Mouse (Mus musculus) brown adipose tissue, adult 24 weeks (tissue): Measurements from ENCODE around the gene Ttn. TPM values are rescaled to one million over a fixed set of nuclear protein-coding genes. Genes with fewer than 3 reads are reported as not detected.
"Not testable (repeated sequence)": the region's sequence is repeated elsewhere in the genome, so short reads cannot be mapped to it uniquely, and the experiment has no call there.

Source experiments
- H3K27ac ChIP-seq: fragments of 200-500 bp; replicated peaks from 2 replicates; pipeline ENCODE4 v1.5.1; 2012; ENCODE audit warnings: low read depth, mild to moderate bottlenecking, low read length
- H3K4me1 ChIP-seq: fragments of 200-500 bp; 2 replicates; pipeline ENCODE4 v1.6.1; 2012; ENCODE audit warnings: low read length, mixed read lengths; ENCODE audit not compliant: control insufficient read depth, insufficient read depth, insufficient read length
- H3K4me3 ChIP-seq: fragments of 200-500 bp; 2 replicates; pipeline ENCODE4 v1.5.1; 2012; ENCODE audit warnings: low read depth, mild to moderate bottlenecking, low read length, moderate library complexity; ENCODE audit not compliant: insufficient read depth
- polyA plus RNA-seq: library from polyadenylated mRNA; stranded (reverse); fragments of >200 nt; gene quantifications from 2 replicates; pipeline ENCODE4 v1.2.4, GENCODE M21; 2012; ENCODE audit not compliant: missing spikeins, insufficient read depth, insufficient read length

Ttn gene
- polyA plus RNA-seq, result 12.9 and 35.4 TPM in 2 replicates

DNA sequence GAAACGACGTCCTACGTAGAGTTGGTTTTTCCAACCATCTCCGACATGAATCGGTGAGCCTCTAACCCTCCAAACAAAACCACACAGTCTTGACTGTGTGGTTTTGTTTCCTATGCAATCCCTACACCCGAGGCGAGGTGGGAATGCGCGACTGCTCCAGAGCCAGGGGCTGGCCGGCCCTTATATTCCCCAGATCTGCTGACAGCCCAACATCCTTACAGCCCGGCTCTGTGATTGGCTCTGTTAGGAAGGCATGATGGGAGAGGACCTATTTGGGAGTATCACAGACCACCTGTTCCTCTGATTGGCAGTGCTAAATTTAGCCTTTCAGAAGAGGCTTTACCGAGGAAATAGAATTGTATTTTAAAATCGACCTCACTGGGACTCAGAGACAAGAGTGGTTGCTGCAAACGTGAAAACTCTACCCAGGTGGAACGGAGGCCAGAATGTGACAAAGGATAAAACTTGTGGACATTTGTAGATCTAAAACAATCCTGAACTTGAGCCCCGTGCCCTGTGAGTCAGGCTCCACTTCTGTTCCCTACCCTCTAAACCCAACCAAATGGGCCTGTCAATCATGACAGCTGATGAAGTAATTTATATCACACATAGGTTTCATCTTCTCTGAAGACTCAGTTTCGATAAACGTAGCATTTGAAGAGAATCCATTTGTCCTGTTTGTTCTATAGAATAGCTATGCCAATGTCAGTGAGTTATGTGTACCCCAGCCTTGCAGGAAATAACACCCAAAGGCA is at the start of gene Ttn:
Gene Ttn, minus strand, starts transcription at position 157 of the 755 bp plus-strand sequence.
- Histone ChIP-seq H3K4me3 (no peak within 1 kb of the TSS), H3K27ac (no peak within 1 kb of the TSS), H3K4me1 (no peaks in the 10 kb centered on the region)

DNA sequence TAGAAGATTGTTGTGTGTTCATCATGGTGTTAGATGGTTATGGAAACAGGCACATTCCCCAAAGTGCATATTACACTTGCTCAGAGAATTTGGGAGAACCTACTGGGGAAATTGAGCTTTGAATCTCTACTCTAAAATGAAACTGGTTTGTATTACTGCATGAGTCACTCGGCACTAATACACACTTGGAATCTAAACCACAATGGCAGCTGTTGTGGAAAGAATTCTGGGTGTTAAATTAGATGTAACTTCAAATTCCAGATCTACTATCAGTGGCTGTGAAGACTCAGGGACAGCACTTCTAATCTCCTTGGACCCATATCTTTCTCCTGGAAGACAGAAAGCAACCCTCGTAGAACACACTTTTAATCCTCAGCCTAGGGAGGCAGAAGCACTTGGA is 38.3 kb upstream of the Ttn start:
- no peaks in the 10 kb centered on the region for H3K4me1 ChIP-seq
- H3K27ac ChIP-seq, result no peak overlapping the region
- no peak overlapping the region for H3K4me3 ChIP-seq

DNA sequence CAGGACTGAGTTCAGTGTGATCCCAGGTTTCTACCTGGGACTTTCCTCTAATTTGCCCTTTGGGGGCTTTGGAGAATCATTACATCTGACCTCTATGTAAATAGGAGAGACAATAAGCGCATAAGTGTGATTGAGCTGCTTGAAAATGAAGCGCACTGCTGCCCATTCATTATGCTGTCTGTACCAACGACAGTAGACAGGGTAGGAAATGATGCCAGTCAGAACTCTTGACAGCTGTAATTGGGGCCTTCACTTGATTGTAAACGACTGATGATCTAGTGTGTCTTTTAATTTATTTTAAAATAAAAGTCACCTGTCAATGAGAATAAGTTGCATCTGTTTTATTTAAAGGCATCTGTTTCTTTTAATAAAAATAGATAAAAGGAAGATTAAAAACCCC is 35.4 kb upstream of the Ttn start:
- H3K27ac ChIP-seq, result no peak overlapping the region
- no peak overlapping the region for H3K4me3 ChIP-seq
- no peaks in the 10 kb centered on the region for H3K4me1 ChIP-seq

DNA sequence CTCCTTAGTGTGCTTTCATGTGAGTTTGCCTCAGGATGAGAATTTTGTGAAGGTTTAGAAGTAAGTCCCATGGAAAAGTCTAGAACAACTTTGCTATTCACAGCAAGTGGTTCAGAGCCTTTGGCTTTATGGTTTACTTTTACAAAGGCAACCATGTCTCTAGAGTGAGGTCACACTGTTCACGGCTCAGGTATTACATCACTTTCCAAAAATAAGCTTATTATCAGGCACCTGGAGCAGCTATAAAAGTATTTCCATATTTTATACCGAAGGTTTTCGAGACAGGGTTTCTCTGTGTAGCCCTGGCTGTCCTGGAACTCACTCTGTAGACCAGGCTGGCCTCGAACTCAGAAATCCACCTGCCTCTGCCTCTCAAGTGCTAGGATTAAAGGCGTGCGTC is 31.1 kb upstream of the Ttn start:
- H3K4me1 ChIP-seq, H3K4me3 ChIP-seq, H3K27ac ChIP-seq: not testable (repeated sequence)

DNA sequence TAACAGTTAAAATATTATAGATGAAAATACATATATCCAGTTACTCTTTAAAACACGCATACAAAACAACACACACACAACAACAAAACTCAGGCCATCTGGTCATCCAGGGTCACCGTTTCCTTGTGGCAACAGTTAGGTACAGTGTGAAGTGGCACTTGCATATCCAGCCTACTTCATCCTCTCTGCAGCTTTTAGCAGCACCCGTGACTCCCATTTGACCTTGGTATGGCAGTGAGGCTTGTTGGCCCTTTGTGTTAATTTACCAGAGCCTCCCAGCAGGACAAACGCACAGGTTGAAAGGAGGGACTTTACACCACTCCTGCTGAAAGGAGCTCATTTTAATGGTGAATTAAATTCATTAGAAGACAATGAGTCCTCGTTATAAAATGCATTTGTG is 29.6 kb upstream of the Ttn start:
- Histone ChIP-seq H3K4me3 (no peak overlapping the region), H3K27ac (no peak overlapping the region)

DNA sequence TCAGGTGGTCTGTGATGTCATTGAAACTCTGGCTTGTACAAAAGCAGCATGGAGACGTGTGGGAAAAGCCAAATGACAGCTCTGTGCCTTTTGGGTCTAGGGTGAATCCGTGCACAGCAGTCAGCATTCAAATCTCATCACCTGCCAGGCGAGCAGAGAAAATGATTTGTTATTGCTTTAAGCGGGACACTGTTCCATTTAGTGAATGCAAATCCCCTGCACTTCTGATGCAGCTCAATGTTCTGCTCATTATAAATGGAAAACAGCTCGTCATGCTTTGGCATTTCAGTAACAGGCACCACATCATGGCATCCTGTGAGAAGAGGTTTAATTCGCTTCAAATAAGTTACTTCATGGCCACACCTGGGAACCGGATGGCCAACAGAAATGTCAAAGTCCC is 24.7 kb upstream of the Ttn start:
- Histone ChIP-seq H3K4me1 (no peaks in the 10 kb centered on the region), H3K4me3 (no peak overlapping the region), H3K27ac (no peak overlapping the region)

More for the DNA sequence above, 29.6 kb upstream of the Ttn start:
- H3K4me1 ChIP-seq, result no peaks in the 10 kb centered on the region

DNA sequence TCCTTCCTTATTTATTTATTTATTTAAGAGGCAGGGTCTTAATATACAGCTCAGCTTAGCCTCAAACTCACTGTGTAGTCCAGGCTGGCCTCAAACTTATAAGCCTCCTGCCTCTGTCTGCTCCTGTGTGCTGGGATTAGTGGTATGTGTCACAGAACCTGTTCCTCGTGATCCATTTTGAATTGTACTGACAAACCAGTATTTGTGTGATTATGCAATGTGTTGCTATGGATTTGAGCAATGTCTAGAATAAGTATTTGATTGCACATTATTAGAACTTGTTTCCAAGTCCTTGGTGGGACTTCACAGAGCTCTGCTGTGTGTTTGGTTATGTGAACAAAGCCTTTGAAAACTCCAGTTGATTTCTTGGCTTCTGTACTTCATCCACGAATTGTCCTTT is 20.8 kb upstream of the Ttn start:
- H3K4me1 ChIP-seq, result no peaks in the 10 kb centered on the region
- no peak overlapping the region for H3K27ac ChIP-seq

DNA sequence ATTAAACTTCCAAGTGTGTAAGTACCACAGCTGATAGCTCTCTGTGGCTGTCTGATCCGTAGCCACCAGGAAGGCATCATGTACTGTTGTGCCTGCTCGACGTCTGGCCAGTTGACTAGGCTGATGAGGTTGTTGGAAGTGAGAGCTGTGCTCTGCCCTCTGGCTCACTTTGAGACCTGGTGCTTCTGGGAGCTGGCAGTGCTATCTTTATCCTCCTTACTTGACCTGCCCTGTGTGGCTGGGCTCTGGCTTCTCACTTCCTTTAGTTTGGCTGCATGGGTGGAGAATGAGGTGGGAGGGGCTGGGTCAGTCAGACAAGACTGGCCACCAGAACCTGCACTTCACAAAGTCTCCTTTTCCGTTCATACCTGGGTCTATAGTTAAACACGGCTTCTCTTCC is 16.0 kb upstream of the Ttn start:
- no peak overlapping the region for H3K27ac ChIP-seq
- H3K4me3 ChIP-seq, result no peak overlapping the region

More for the DNA sequence above, 20.8 kb upstream of the Ttn start:
- no peak overlapping the region for H3K4me3 ChIP-seq

DNA sequence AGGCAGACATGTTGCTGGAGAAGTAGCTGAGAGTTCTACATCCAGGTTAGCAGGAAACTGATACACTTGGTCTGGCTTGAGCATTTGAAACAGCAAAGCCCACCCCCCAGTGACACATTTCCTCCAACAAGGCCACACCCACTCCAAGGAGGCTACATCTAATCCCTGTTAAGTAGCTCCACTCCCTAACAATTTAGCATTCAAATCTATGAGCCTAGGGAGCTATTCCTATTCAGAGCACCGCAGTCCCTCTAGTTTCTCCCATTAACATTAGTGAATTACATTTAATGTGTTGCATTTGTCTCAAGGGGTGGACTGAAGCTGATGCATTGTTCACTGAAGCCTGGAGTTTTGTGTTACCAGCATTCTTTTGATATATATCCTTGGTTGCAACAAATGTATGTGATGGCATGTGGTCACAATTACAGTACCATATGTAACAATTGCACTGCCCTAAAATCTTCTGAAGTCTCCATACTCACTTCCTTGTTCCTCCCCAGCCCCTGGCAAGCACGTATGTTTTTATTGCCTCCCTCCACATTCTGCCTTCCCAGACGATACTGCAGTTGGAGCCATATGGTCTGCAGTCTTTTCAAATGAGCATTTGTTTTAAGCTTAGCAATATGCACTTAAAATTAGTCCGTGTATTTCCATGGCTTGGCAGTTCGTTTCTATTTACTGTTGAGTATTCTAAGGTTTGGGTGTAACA is 10.3 kb upstream of the Ttn start:
- Histone ChIP-seq H3K4me3 (no peak overlapping the region), H3K27ac (no peak overlapping the region), H3K4me1 (no peaks in the 10 kb centered on the region)

More for the DNA sequence above, 16.0 kb upstream of the Ttn start:
- H3K4me1 ChIP-seq, result no peaks in the 10 kb centered on the region

DNA sequence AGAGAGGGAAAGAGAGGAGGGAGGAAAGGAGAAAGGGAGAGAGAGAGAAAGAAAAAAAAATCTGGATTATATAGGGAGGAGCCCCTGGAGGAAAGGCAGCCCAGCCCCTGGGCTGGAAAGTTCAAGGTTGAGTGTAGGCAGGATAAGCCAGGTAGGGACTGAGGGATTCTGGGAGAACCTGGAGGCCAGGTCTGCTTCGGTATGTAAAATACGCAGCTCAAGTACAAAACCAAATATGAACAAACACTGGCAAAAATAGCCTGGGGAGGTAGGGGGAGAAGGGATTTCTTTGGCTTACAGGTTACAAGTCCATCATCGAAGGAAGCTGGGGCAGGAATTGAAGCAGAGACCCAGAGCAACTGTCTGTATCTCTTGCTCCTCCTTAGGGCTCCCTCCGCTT is 5.0 kb upstream of the Ttn start:
- Histone ChIP-seq H3K4me1 (no peaks in the 10 kb centered on the region), H3K4me3 (no peak overlapping the region), H3K27ac (no peak overlapping the region)

DNA sequence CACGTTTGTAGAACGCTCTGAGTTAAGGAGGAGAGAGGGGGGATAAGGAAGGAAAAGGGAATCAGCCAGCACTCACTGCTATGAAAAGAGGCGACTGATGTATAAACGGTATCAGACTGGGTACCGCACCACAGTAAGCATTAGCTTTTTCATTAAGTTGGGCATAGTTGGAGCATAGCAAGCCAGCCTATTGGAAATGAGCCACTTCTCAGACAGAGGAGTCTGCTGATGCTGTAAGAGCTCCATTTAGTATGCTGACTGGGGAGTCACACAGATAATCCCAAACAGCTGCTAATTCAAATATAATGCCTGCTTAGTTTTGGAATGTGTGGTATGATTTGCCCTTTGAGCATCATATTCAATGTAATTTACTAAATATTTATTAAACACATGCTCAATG is 2.0 kb upstream of the Ttn start:
- Histone ChIP-seq H3K4me3 (no peak overlapping the region), H3K27ac (no peak overlapping the region), H3K4me1 (no peaks in the 10 kb centered on the region)

DNA sequence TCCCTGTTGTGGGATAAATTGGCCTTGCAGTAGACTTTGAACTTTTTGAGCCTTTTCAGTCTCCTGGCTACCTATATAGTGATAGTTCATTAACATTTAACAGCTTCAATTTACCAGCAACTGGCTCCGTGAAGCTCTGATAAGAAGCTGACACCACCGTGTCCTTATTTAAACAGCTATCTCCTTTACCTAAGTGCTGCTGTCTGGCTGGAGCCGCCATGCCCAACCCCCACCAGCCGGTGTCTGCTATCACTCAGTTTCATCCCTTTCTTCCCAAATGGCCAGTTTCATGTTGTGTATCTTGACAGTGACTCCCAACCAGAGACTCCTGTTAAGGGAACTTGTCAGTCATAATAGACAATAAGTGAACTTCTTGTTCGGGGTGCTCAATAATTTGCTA is 1.3 kb upstream of the Ttn start:
- Histone ChIP-seq H3K4me3 (no peak overlapping the region), H3K27ac (no peak overlapping the region), H3K4me1 (no peaks in the 10 kb centered on the region)

DNA sequence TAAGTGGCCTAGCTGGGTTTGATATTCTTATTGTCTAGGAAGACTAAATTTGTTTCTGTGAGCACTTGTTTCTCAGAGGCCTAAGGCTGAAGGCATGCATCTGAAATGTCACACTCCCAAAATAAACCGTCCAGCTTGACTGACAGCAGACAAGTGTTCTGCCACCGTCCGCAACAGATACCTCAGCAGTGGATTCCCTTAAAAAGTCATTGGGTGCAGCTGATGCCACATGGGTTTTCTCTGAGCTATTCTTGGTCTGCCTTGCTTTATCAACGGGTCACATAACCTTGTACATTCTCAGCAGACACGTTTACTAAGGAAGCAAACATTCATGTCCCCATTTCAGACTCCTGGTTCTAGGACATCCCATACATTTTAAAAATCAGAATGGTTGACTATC is 630 bp downstream of the Ttn start:
- H3K27ac ChIP-seq, result no peak overlapping the region
- H3K4me1 ChIP-seq, result no peaks in the 10 kb centered on the region
- H3K4me3 ChIP-seq, result no peak overlapping the region

DNA sequence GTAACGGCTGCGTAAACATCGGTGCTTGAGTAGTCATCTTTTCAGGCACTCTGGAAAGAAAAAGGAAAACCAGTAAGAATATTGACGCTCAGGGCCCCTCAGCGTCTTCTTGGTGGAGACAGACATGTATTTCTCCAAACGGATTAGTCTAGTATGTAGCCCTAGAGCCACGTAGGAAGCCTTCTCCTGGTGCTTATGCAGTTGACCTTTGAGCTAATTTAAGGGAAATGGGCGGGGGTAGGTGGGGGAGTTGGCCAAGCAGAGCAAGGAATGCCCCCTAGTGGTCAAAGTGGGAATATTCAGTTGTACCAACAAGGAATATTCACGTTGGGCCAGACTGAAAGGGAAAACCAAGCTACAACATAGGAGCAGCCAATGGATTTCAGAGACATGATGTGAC is 2.2 kb downstream of the Ttn start:
- no peaks in the 10 kb centered on the region for H3K4me1 ChIP-seq
- no peak overlapping the region for H3K27ac ChIP-seq
- no peak overlapping the region for H3K4me3 ChIP-seq

DNA sequence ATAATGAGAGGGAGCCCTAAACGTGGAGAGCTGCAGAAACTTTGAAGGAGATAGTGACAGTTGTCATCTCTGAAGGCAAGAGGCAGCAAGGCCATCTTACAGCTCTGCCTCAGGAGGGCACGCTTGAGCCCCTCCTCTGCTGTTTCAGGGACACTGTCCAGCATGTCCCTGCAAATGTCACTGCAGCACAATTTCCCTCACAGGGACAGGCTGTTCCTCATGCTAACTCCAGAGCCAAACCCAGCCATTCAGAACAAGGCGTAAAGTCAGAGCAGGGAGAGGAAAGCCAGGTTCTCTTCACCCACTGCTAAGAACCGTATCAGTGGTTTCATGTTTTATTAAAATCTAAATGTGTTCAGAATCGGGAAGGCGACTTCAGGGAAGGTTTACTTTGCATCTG is 4.7 kb downstream of the Ttn start:
- no peak overlapping the region for H3K27ac ChIP-seq
- H3K4me3 ChIP-seq, result no peak overlapping the region
- no peaks in the 10 kb centered on the region for H3K4me1 ChIP-seq

DNA sequence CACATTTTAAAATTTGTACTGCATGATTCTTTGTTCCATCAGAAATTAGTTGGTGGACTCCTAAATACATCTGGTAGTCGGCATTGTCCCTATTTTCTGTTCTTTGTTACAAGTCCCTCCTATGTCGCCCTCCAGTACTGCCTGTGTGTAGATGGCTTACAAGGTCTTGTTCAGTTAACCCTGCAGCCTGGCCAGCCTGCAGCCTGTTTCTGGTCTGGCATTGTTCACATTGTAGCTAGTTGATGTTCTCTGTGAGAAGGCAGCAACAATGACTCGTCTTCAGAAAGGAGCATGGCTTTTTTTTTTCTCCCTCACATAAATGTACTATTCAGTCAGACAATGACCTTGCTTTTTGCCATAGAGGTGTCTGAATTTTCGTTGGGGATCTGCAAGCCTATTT is 10.3 kb downstream of the Ttn start:
- no peak overlapping the region for H3K4me3 ChIP-seq
- H3K4me1 ChIP-seq, result no peaks in the 10 kb centered on the region
- no peak overlapping the region for H3K27ac ChIP-seq
